Mouse (Mus musculus) heart, adult 9 months (tissue): Measurements from ENCODE around the gene Ubtd2.

Experiments
- DNase-seq, 2 experiments: peaks; one replicate each; pipeline ENCODE4 v3.0.0; 2022; ENCODE audit warnings: low spot score in 2 of 2

Gene Ubtd2

GRCm38 (mm10) chr11:32518770-32519169 lies 63.6 kb downstream of the Ubtd2 start:
- no peak for DNase-seq

GRCm38 (mm10) chr11:32519354-32519753 lies 64.2 kb downstream of the Ubtd2 start:
- no peak for DNase-seq

- DNase-seq = no peak
These were observed 66.1 kb downstream of the Ubtd2 start for GRCm38 (mm10) chr11:32521246-32521645.

- DNase-seq = no peak
These were observed 69.2 kb downstream of the Ubtd2 start for GRCm38 (mm10) chr11:32524122-32524920.

GRCm38 (mm10) chr11:32527006-32527405 lies 71.8 kb downstream of the Ubtd2 start:
- no peak for DNase-seq

- DNase-seq = no peak
These were observed 75.0 kb downstream of the Ubtd2 start for GRCm38 (mm10) chr11:32530151-32530550.

GRCm38 (mm10) chr11:32531871-32532764 lies 76.9 kb downstream of the Ubtd2 start, which contains the start of gene Efcab9:
Gene Efcab9 (minus strand): TSS chr11:32532081.
- DNase-seq = no peak

GRCm38 (mm10) chr11:32532765-32533481 lies 77.8 kb downstream of the Ubtd2 start, which contains the start of gene Stk10:
Gene Stk10 (plus strand): TSS chr11:32533305.
- DNase-seq = peak; percentile 92 to 93

- DNase-seq = peak; percentile 53 to 70
These were observed 78.5 kb downstream of the Ubtd2 start for GRCm38 (mm10) chr11:32533482-32534261.

- DNase-seq = peak in 1 of 2 experiments; percentile 38
These were observed 79.4 kb downstream of the Ubtd2 start for GRCm38 (mm10) chr11:32534453-32535075.

- no peak for DNase-seq
These were observed 80.5 kb downstream of the Ubtd2 start for GRCm38 (mm10) chr11:32535646-32536045.

GRCm38 (mm10) chr11:32536954-32537353 lies 81.8 kb downstream of the Ubtd2 start:
- DNase-seq = no peak

- peak; percentile 63 to 79 for DNase-seq
These were observed 83.3 kb downstream of the Ubtd2 start for GRCm38 (mm10) chr11:32538435-32538834.

- DNase-seq = no peak
These were observed 83.7 kb downstream of the Ubtd2 start for GRCm38 (mm10) chr11:32538846-32539245.

- DNase-seq = no peak
These were observed 84.5 kb downstream of the Ubtd2 start for GRCm38 (mm10) chr11:32539717-32540116.

GRCm38 (mm10) chr11:32540463-32540862 lies 85.3 kb downstream of the Ubtd2 start:
- no peak for DNase-seq

GRCm38 (mm10) chr11:32542181-32542580 lies 87.0 kb downstream of the Ubtd2 start:
- no peak for DNase-seq

- no peak for DNase-seq
These were observed 87.7 kb downstream of the Ubtd2 start for GRCm38 (mm10) chr11:32542687-32543411.

- DNase-seq = no peak
These were observed 88.9 kb downstream of the Ubtd2 start for GRCm38 (mm10) chr11:32544041-32544440.

GRCm38 (mm10) chr11:32544497-32544896 lies 89.3 kb downstream of the Ubtd2 start:
- peak in 1 of 2 experiments; percentile 1 for DNase-seq
